Mouse (Mus musculus) adrenal gland, postnatal 10 days (tissue): ENCODE data around the gene Tmem115. TPM values are rescaled to one million over a fixed set of nuclear protein-coding genes. Genes with fewer than 3 reads are reported as not detected.
"Not testable (repeated sequence)": the region's sequence is repeated elsewhere in the genome, so short reads cannot be mapped to it uniquely, and the experiment has no call there.

Experiments used
- DNase-seq: peaks from one replicate; pipeline ENCODE4 v3.0.0; 2021; ENCODE audit warnings: mixed read lengths
- total RNA-seq, 2 experiments: library from RNA; stranded (reverse); gene quantifications; 2 replicates each; pipeline ENCODE4 v1.2.3; 2021

Tmem115 gene
- total RNA-seq, 2 experiments from 2014 or later, result 31.4 to 37.6 TPM

GRCm38 (mm10) chr9:107571534-107572326 is 38.0 kb downstream of the Tmem115 start:
- DNase-seq, result no peak

DNA sequence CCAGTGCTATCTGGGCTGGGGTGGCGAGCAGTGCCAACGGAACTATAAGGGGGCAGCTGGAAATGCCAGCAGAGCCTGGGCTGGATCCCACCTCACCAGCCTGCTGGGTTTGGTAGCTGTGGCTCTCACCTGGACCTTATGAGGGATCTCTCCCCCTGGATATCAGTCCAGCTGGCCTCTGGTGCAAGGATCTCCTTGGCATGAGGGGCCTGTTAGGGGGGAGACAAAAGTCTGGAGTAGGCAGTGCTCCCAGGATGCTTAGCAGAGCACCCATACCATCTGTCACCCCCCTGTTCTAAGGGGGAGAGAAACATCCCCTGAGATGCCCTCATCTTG is 38.5 kb downstream of the Tmem115 start:
- no peak for DNase-seq

GRCm38 (mm10) chr9:107573774-107574173 is 40.0 kb downstream of the Tmem115 start:
- not testable (repeated sequence) for DNase-seq

- no peak for DNase-seq
Observed at GRCm38 (mm10) chr9:107575579-107576356, 42.0 kb downstream of the Tmem115 start.

DNA sequence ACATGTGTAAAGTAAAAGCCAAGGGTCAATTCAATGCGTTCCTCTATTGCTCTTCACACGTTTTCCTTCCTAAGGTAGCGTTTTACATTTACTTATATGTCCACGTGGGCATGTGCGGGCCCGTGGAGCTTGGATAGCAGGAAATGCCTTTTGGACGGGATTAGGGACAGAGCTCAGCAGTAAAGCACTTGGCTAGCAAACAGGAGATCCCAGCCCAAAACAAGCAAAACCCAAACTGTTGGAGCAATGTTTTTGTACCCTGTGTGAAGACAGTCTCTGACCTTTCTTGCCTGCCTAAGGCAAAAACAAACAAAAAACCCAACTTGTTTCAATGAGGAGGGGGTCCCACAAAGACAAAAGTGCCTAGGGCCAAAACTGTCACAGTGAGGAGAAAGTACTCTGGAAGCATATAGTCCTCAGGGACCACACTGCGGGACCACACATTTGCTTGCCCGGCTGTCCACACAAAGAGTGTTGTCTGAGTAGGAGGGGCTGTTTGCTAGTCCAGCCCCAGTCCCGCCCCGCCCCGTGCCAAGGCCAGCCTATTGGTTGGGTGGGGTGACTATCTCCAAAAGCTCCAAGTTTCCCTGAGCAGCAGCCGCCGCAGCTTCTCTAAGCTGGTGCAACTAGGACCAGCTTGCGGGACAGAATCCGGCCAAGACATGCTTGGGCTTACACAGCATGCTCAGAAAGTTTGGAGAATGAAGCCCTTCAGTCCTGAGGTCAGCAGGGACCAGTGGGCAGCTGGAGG is 42.8 kb downstream of the Tmem115 start, which contains the start of gene Hyal1:
Gene Hyal1, plus strand, starts transcription at position 571 of the 751 bp plus-strand sequence.
- peak; percentile 95 for DNase-seq

- peak; percentile 43 for DNase-seq
Observed at GRCm38 (mm10) chr9:107577871-107578270, 44.1 kb downstream of the Tmem115 start.

- no peak for DNase-seq
Observed at GRCm38 (mm10) chr9:107578587-107578986, 44.8 kb downstream of the Tmem115 start, which contains the start of gene Naa80. TSS of gene Naa80 (plus strand) at chr9:107578887.

GRCm38 (mm10) chr9:107579023-107579900 is 45.5 kb downstream of the Tmem115 start:
- DNase-seq, result no peak

DNA sequence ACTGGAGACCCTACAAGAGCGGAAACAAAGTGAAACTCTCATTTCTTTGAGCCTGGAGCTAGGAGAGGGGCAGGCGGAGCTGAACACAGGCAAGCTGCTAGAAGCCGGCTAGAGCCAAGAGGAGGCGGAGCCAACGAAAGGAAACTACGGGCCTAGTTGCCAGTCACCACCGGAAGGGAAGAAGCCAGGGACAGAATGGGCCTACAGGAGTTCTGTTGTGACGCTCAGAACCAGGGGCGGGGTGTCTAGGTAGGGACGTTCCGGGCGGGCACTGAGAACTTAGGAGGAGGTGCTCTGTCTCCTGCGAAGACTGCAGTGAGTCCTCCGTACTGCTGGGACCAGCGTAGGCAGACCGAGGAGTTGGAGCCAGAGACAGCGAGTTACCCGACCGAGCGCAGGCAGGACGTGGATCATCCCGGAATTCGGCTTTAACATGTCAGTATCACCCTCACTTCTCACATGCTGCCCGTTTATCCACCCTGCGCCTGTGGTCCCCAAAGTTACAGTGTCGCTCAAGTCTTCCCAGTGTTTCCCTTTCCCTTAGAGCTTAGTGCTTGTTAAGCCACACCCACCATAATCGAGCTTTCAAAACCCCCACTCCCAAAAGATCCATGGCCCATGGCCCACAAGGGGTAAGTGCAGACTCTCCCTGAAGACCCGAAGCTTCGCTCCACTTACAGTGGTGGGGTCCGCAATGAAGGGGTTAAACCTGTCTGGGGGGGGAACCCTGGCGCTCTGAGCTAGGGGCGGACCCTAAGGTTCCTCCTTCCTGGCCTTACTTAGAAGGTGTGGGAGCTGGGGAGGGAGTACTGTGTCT is 47.0 kb downstream of the Tmem115 start, which contains the start of gene Hyal3:
Gene Hyal3, plus strand, starts transcription at position 318 of the 817 bp plus-strand sequence.
- DNase-seq, result peak; percentile 92

- no peak for DNase-seq
Observed at GRCm38 (mm10) chr9:107581584-107581983, 47.8 kb downstream of the Tmem115 start.

GRCm38 (mm10) chr9:107582509-107583062 is 48.8 kb downstream of the Tmem115 start:
- no peak for DNase-seq

- DNase-seq, result no peak
Observed at GRCm38 (mm10) chr9:107583174-107583573, 49.4 kb downstream of the Tmem115 start.

DNA sequence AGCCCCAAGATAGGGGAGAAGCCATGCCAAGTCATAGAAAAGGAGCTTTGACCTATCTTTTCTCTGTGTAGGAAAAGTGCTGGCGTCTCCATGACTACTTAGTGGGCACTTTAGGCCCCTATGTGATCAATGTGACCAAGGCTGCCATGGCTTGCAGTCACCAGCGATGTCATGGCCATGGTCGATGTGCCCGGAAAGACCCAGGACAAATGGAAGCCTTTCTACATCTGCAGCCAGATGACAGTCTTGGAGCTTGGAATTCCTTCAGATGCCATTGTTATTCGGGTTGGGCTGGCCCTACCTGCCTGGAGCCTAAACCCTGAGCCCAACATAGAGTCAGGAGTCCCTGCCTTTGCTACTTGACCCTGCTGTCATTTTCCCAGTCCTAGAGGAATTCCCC is 52.8 kb downstream of the Tmem115 start:
- DNase-seq, result no peak

DNA sequence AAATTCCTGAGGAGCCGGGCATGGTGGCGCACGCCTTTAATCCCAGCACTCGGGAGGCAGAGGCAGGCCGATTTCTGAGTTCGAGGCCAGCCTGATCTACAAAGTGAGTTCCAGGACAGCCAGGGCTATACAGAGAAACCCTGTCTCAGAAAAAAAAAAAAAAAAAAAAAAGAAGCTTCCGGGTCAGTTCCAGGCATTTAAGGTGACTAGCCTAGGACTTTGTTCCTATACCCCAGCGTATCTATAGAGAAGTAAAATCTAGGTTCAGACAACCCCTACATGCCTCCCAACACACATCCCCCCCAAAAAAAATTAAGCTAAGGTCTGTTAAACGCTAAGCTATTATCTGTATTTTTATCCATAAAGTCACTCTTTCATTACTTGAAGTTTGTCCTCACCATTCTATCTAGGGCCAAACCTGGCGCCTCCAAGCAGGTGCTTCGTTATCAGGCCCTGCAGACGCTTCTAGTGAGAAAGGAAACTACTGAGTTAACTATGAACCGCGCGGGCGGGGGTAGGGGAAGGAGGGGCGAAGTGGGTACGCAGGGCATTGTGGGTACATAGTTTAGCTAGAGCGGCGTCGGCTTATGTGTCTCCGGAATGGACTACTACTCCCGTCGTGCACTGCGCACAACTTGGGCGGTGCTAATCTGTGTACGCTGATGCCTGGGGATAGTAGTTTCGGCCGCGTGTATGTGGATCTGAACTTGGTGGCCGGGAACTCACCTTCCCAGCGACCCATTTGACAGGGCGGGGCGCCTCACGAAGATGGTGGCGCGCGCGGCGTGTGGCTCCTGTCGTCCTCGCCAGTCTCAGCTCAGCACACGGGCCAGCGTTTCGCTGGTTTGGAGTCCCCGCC is 53.5 kb downstream of the Tmem115 start, which contains the start of gene Ifrd2:
Gene Ifrd2, plus strand, starts transcription at position 669 of the 859 bp plus-strand sequence.
- DNase-seq, result peak; percentile 95

DNA sequence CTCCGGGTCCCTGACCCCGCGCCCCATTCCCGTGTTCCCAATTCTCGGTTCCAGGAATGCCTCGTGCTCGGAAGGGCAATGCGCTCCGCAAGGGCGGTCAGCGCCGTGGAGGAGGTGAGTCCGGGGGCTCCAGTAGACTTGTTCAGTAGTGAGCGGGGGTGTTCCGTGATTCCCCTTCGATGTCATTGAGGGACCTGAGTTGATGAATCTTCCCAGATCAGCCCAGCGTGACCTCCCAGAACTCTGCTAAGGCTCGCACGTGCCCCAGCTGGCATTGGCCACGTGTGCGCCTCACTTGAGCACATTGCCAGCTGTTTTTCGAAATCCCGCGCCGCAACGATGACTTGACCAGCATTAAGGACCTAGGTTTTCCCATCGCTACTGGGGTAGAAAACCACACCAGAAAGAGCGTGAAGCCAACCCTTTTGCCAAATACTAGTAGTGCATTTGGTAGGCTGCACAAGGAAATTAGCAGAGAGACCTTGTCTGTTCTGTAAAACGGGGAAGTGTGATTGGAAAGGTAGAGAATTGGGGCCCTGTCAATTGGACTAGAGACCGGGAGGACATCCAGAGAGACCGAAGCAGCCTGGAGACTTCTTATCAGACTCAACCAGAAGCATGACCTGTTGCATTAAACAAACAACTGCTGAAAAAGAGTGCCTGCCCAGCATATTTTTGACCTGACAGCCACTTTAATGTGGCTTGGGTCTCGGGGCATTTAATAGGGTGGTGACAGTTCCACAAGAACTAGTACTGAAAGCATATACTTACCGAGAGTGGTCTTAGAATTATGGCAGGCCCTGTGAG is 54.3 kb downstream of the Tmem115 start:
- DNase-seq, result peak; percentile 69
